Mouse (Mus musculus) stomach, postnatal 0 days (tissue): ENCODE results near the gene Ptch1.

ENCODE experiments used
- CTCF ChIP-seq: IDR thresholded peaks from 2 replicates; pipeline ENCODE4 v1.5.1; 2016; ENCODE audit warnings: antibody characterized with exemption, low read depth, mild to moderate bottlenecking, moderate library complexity
- EP300 ChIP-seq: optimal IDR thresholded peaks from 2 replicates; pipeline ENCODE3; 2016; ENCODE audit warnings: antibody characterized with exemption

GRCm38 (mm10) chr13:63562141-63562971 lies 11.0 kb downstream of the Ptch1 start:
- no peak for TF ChIP-seq CTCF
- TF ChIP-seq EP300 = no peak
